Mouse (Mus musculus) E14TG2a.4 (cell line): ENCODE measurements at regions not wholly inside any gene's neighbourhood (a gene's known extent, or its start where the extent isn't known, plus 50 kb on each side); places are given as distances from the start of the nearest gene placed in this dataset.

Source experiments
- CTCF ChIP-seq: conservative IDR thresholded peaks from 2 replicates; pipeline ENCODE4 v1.5.1; 2014; ENCODE audit warnings: low read length
- NANOG ChIP-seq: IDR thresholded peaks from 2 replicates; pipeline ENCODE4 v1.6.1; 2014; ENCODE audit warnings: borderline replicate concordance, low read length, mixed read lengths

DNA sequence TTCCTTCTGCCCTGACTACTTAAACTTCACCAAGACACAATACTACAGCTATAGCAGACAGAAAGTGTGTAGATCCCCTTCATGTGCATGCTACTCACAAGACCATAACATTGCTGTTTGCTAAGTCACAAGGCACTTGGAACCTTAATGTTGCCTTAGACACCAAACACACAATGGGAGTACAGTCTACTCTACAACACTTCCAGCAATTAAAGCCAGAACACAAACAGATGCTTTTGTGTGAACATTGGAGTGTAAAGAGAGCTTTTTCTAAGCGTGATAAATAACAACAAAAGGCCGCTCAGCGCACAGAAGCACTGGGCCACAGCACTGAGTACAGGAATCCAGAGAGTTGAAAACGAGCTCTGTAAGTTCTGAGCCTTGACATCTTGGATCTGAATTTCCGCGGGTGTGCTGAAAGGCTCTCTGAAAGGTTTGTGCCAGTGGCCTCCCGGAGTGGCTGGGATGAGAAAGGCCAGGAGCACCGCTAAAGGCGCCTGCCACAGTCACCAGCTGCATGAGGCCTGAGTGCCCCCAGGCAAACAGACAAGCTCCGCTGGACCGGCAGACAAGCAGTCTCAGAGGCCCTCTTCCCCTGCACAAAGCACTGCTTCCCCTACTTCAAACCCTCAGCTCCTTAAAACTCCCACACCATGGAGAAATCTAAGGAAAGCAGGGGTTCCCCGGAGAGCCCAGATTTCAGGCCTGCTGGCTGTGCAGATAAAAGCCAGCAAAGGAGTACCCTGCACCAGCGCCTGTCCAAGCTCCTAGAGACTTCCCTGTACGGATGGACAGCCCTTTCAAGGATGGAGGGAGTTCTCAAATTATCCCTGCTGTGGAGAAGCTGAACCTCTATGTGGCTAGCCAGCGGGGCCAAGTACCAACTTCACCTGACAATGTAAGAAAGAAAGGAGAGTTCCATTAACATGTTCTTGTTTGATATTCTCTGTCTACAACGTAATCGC, 568.3 kb downstream of the 1700064H15Rik start:
- no peak for TF ChIP-seq NANOG
- TF ChIP-seq CTCF = no peak
